Mouse (Mus musculus): ENCODE measurements around the gene Rec8. TPM values are rescaled to one million over a fixed set of nuclear protein-coding genes. Genes with fewer than 3 reads are reported as not detected.

Rec8 gene
- polyA plus RNA-seq, 1 experiment, result 5.8 TPM

GRCm38 (mm10) chr14:55605743-55606459, 11.9 kb upstream of the Rec8 start:
- H3K4me3 ChIP-seq (ENCODE audit: insufficient read depth, low read length), result no peak overlapping the region
- H3K4me1 ChIP-seq (ENCODE audit: control insufficient read depth, insufficient read depth, low read length), result no peaks in the 10 kb centered on the region
- no peak overlapping the region for H3K27ac ChIP-seq (ENCODE audit: insufficient read depth, low read length)
- no peak for TF ChIP-seq CTCF (IDR thresholded peaks at IDR 0.05; ENCODE audit: extremely low read depth, insufficient read depth, low read length)
- TF ChIP-seq POLR2A (IDR thresholded peaks at IDR 0.05; ENCODE audit: extremely low read depth, insufficient read depth, low read length), result no peak

DNA sequence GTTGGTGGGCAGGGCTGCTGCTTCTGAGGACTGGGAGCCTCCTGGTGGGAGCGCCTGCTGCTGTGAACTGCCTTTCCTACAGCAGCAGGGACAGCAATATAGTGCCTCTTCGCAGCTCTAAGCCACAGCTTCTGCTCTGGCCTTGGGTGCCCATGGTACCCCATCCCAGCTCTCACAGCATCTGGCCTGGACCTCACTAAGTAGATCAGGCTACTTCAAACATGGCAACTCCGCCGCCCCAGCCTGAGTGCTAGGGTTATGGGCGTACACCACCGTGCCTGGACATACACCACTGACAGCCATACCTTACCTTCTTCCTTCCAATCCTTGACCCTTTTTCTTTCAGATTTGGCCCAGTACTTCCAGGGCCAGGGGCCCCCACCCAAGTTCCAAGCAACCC, 9.5 kb upstream of the Rec8 start:
- H3K4me1 ChIP-seq (ENCODE audit: control insufficient read depth, insufficient read depth, low read length), result no peaks in the 10 kb centered on the region
- H3K4me3 ChIP-seq (ENCODE audit: insufficient read depth, low read length), result no peak overlapping the region
- no peak overlapping the region for H3K27ac ChIP-seq (ENCODE audit: insufficient read depth, low read length)
- TF ChIP-seq POLR2A (IDR thresholded peaks at IDR 0.05; ENCODE audit: extremely low read depth, insufficient read depth, low read length) (no peak), CTCF (IDR thresholded peaks at IDR 0.05; ENCODE audit: extremely low read depth, insufficient read depth, low read length) (no peak)

DNA sequence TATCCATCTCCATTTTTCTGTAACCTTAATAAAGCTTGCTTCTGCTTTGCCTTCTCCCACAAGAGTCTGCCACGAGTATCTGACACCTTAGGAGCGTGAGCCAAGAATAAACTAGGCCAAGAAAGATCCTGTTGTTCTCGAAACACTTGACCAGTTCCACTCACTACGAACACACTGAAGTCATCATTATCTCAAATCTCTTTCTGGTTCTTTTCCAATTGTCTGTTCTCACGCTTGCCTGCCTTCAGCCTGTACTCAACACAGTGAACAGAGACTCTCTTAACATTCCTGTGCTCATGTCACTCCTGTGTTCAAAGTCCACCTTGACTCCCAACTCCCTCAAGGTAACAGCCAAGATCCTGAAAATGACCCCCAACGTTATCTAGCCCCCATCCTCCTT, 4.5 kb upstream of the Rec8 start:
- Histone ChIP-seq H3K4me3 (ENCODE audit: insufficient read depth, low read length) (no peak overlapping the region), H3K27ac (ENCODE audit: insufficient read depth, low read length) (no peak overlapping the region), H3K4me1 (ENCODE audit: control insufficient read depth, insufficient read depth, low read length) (no peaks in the 10 kb centered on the region)
- TF ChIP-seq POLR2A (IDR thresholded peaks at IDR 0.05; ENCODE audit: extremely low read depth, insufficient read depth, low read length) (no peak), CTCF (IDR thresholded peaks at IDR 0.05; ENCODE audit: extremely low read depth, insufficient read depth, low read length) (no peak)

DNA sequence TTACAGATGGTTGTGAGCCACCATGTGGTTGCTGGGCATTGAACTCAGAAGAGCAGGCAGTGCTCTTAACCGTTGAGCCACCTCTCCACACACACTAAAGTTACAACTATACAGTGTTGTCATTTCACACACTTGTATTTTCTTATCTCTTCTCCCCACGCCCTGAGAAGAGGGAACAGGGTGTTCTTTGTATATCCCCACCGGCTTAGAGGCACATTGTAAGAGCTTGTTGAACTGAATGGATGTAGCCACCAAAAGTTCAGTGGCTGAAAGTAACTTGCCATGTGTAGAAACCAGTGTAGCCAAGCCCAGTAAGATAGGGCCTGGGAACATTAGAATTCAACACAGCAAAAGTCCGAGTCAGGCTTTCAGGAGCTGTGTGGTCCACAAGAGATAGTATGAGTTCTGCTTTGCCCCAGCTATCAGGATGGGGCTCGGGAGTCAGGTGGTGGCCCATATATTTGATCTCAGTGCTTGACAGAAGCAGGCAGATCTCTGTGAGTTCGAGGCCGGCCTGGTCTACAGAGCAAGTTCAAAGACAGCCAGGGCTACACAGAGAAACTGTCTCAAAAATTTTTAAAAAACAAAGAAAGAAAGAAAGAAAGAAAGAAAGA, 3.2 kb upstream of the Rec8 start:
- no peak overlapping the region for H3K4me3 ChIP-seq (ENCODE audit: insufficient read depth, low read length)
- TF ChIP-seq CTCF (IDR thresholded peaks at IDR 0.05; ENCODE audit: extremely low read depth, insufficient read depth, low read length) (no peak), POLR2A (IDR thresholded peaks at IDR 0.05; ENCODE audit: extremely low read depth, insufficient read depth, low read length) (no peak)
- no peaks in the 10 kb centered on the region for H3K4me1 ChIP-seq (ENCODE audit: control insufficient read depth, insufficient read depth, low read length)
- no peak overlapping the region for H3K27ac ChIP-seq (ENCODE audit: insufficient read depth, low read length)

DNA sequence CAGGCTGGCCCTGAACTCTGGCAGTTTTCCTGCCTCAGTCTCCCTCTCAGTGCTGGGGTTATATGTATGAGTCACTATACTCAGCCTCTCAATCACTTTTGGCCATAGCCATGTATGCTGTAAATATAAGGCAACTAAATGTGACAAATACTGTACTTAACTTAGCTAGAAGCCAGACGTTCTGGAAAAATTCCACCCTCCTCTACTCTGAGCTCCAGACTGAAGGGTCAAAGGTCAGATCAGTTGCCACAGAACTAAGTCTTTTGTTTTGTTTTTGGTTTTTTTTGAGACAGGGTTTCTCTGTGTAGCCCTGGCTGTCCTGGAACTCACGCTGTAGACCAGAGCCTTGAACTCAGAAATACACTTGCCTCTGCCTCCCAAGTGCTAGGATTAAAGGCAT, 2.0 kb upstream of the Rec8 start:
- no peaks in the 10 kb centered on the region for H3K4me1 ChIP-seq (ENCODE audit: control insufficient read depth, insufficient read depth, low read length)
- H3K27ac ChIP-seq (ENCODE audit: insufficient read depth, low read length), result no peak overlapping the region
- H3K4me3 ChIP-seq (ENCODE audit: insufficient read depth, low read length), result no peak overlapping the region
- TF ChIP-seq CTCF (IDR thresholded peaks at IDR 0.05; ENCODE audit: extremely low read depth, insufficient read depth, low read length) (no peak), POLR2A (IDR thresholded peaks at IDR 0.05; ENCODE audit: extremely low read depth, insufficient read depth, low read length) (no peak)

DNA sequence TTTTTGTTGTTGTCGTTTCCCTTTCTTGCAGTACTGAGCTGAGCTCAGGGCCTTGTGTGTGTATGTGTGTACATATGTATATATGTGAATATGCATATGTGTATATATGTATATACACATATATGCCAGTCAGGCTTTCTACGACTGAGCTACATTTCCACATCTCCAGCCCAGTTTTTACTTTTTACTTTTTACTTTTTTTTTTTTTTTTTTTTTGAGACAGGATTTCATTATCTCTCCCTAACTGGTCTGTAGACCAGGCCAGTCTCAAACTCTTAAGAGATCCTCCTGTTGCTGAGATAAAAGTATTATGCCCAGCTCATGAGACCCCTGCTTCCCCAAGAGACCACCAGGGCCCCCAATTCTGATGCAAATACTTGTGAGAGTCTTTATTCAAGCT, 993 bp upstream of the Rec8 start:
- H3K27ac ChIP-seq (ENCODE audit: insufficient read depth, low read length), result no peak overlapping the region
- TF ChIP-seq POLR2A (IDR thresholded peaks at IDR 0.05; ENCODE audit: extremely low read depth, insufficient read depth, low read length) (no peak), CTCF (IDR thresholded peaks at IDR 0.05; ENCODE audit: extremely low read depth, insufficient read depth, low read length) (no peak)
- no peak overlapping the region for H3K4me3 ChIP-seq (ENCODE audit: insufficient read depth, low read length)
- no peaks in the 10 kb centered on the region for H3K4me1 ChIP-seq (ENCODE audit: control insufficient read depth, insufficient read depth, low read length)

- no peak for TF ChIP-seq POLR2A (IDR thresholded peaks at IDR 0.05; ENCODE audit: extremely low read depth, insufficient read depth, low read length)
- no peak for TF ChIP-seq CTCF (IDR thresholded peaks at IDR 0.05; ENCODE audit: extremely low read depth, insufficient read depth, low read length)
- H3K4me1 ChIP-seq (ENCODE audit: control insufficient read depth, insufficient read depth, low read length), result no peaks in the 10 kb centered on the region
- H3K4me3 ChIP-seq (ENCODE audit: insufficient read depth, low read length), result no peak overlapping the region
- H3K27ac ChIP-seq (ENCODE audit: insufficient read depth, low read length), result no peak overlapping the region
Observed at GRCm38 (mm10) chr14:55618486-55619195, 804 bp downstream of the Rec8 start.

DNA sequence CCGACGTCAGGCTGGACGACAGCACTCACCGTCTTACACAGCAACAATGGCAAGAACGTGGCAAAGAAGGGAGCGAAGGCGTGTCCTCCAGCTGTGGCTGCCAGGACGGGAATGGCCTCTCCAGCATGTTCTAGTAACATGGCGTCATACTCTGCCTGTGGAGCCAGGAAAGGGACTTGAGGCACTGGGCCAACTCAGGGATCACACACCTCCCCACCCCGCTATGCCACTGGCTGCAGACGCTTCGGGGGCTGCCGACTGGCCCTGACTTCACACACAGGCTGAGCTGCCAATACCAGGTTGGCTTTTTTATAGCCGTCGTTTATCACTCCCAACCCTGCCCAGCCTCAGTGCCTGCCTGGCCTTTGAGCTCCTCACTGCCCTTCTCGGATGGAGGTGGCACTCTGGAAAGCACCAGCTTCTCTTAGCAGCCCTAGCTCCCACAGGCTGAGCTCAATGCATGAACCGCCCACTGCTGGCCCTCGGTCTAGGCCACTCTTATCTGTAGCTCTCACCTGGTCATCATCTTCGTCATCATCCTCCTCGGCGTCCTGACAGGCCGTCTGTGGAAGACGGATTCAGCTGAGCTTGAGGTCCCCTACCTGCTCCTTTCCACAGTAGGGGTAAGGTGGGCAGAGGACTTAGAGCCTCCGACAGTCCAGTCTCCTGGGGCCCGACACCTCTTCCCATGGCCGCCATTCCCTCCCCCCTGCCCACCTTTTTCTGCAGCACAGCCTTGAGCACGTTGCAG, 10.4 kb downstream of the Rec8 start:
- no peaks in the 10 kb centered on the region for H3K4me1 ChIP-seq (ENCODE audit: control insufficient read depth, insufficient read depth, low read length)
- H3K4me3 ChIP-seq (ENCODE audit: insufficient read depth, low read length), result no peak overlapping the region
- H3K27ac ChIP-seq (ENCODE audit: insufficient read depth, low read length), result no peak overlapping the region
- no peak for TF ChIP-seq POLR2A (IDR thresholded peaks at IDR 0.05; ENCODE audit: extremely low read depth, insufficient read depth, low read length)
- TF ChIP-seq CTCF (IDR thresholded peaks at IDR 0.05; ENCODE audit: extremely low read depth, insufficient read depth, low read length), result no peak

- no peak overlapping the region for H3K4me3 ChIP-seq (ENCODE audit: insufficient read depth, low read length)
- TF ChIP-seq POLR2A (IDR thresholded peaks at IDR 0.05; ENCODE audit: extremely low read depth, insufficient read depth, low read length), result no peak
- TF ChIP-seq CTCF (IDR thresholded peaks at IDR 0.05; ENCODE audit: extremely low read depth, insufficient read depth, low read length), result peak; percentile 68
- no peaks in the 10 kb centered on the region for H3K4me1 ChIP-seq (ENCODE audit: control insufficient read depth, insufficient read depth, low read length)
- H3K27ac ChIP-seq (ENCODE audit: insufficient read depth, low read length), result no peak overlapping the region
Observed at GRCm38 (mm10) chr14:55629312-55629711, 11.5 kb downstream of the Rec8 start.

Measured in cortical plate, adult 2 months (tissue).